Comparison of ENCODE assay signal across 8 mouse cellular contexts in genomic region chr11:33146651-33147131, GRCm38 (mm10). TPM values are rescaled to one million over a fixed set of nuclear protein-coding genes. Genes with fewer than 3 reads are reported as not detected.
DNase-seq lines count a peak whose midpoint lies in the region; ATAC-seq lines count a peak whose summit lies in the region.

No protein-coding gene starts in this region.

- 2% methylated on average over 30 of the region's 30 CpGs for WGBS in embryonic facial prominence, embryonic 13.5 days
- 1% methylated on average over 30 of the region's 30 CpGs for WGBS in stomach, embryonic 15.5 days

- peaks cover 45% of the 10 kb centered on the region for H3K27me3 ChIP-seq in embryonic facial prominence, embryonic 13.5 days
- H3K27me3 ChIP-seq in stomach, embryonic 15.5 days (replicated peaks), result peaks cover 28% of the 10 kb centered on the region; the same call in 1 of the 2 replicates

- peak overlapping the region; percentile 93 for H3K4me2 ChIP-seq in embryonic facial prominence, embryonic 13.5 days
- H3K4me2 ChIP-seq in stomach, embryonic 15.5 days, result peak overlapping the region; percentile 97

- intact Hi-C loops in heart, postnatal 14 days (cut with DNase I), result loop anchor here (2.0 to 5.0 kb wide), 4 partner anchors 49 to 519 kb away; no protein-coding TSS in a partner anchor

- no peak for ATAC-seq in embryonic facial prominence, embryonic 13.5 days (ENCODE audit: insufficient number of reproducible peaks, insufficient read depth, low FRiP score, low TSS enrichment, low read depth)
- no peak for ATAC-seq in stomach, embryonic 15.5 days (ENCODE audit: insufficient read depth, low FRiP score, low read depth)

- H3K36me3 ChIP-seq in embryonic facial prominence, embryonic 13.5 days, result peaks cover 22% of the 10 kb centered on the region
- peaks cover 10% of the 10 kb centered on the region; the same call in 1 of the 2 replicates for H3K36me3 ChIP-seq in stomach, embryonic 15.5 days

- peak; percentile 24 for DNase-seq in urinary bladder, postnatal 25 days (ENCODE audit: low spot score)
- DNase-seq in urinary bladder, postnatal 36 days (ENCODE audit: low spot score in 2 of 2), result no peak
- DNase-seq in heart, postnatal 14 days, result peak; percentile 50 to 64
- DNase-seq in kidney, postnatal 4 days, result peak; percentile 47 to 67
- DNase-seq in lung, postnatal 4 days, result peak; percentile 66 to 77
- no peak for DNase-seq in spleen, adult 12 weeks (ENCODE audit: low spot score)

- peak overlapping the region; percentile 74 for H3K27ac ChIP-seq in embryonic facial prominence, embryonic 13.5 days
- H3K27ac ChIP-seq in stomach, embryonic 15.5 days, result no peak overlapping the region

- H3K4me1 ChIP-seq in embryonic facial prominence, embryonic 13.5 days, result peaks cover 39% of the 10 kb centered on the region
- H3K4me1 ChIP-seq in stomach, embryonic 15.5 days, result peaks cover 29% of the 10 kb centered on the region

- peak overlapping the region; percentile 74 for H3K9ac ChIP-seq in embryonic facial prominence, embryonic 13.5 days
- H3K9ac ChIP-seq in stomach, embryonic 15.5 days, result no peak overlapping the region

- peak overlapping the region; percentile 64 for H3K4me3 ChIP-seq in embryonic facial prominence, embryonic 13.5 days
- H3K4me3 ChIP-seq in stomach, embryonic 15.5 days (replicated peaks), result peak overlapping the region; percentile 55

- no peaks in the 10 kb centered on the region for H3K9me3 ChIP-seq in embryonic facial prominence, embryonic 13.5 days
- no peaks in the 10 kb centered on the region for H3K9me3 ChIP-seq in stomach, embryonic 15.5 days

RNA-seq across cellular contexts. Expression of gene Fgf18, which starts 0.5 kb away (rescaled TPM):
- polyA plus RNA-seq in embryonic facial prominence, embryonic 13.5 days (2015; fragmentation: Nextera tagmentation; extraction: Ambion mirVana), result 9.8 and 13.7 TPM in 2 replicates
- 1 to 10 TPM; 4.1 to 4.9 TPM for total RNA-seq in heart, postnatal 14 days (2021)
- 3.7 and 4.1 TPM in 2 replicates for polyA plus RNA-seq in stomach, embryonic 15.5 days (2015; fragmentation: Nextera tagmentation; extraction: Ambion mirVana)

RNA-seq across cellular contexts. Expression of gene Npm1, which starts 16.3 kb away (rescaled TPM):
- 1,092 and 1,164 TPM in 2 replicates for polyA plus RNA-seq in embryonic facial prominence, embryonic 13.5 days (2015; fragmentation: Nextera tagmentation; extraction: Ambion mirVana)
- total RNA-seq in heart, postnatal 14 days (2021), result 100 to 1,000 TPM; 136 to 152 TPM
- 849 and 936 TPM in 2 replicates for polyA plus RNA-seq in stomach, embryonic 15.5 days (2015; fragmentation: Nextera tagmentation; extraction: Ambion mirVana)

RNA-seq across cellular contexts. Expression of gene Tlx3, which starts 56.7 kb away (rescaled TPM):
- 1.3 TPM in 1 of 2 replicates, not detected in the other for polyA plus RNA-seq in embryonic facial prominence, embryonic 13.5 days (2015; fragmentation: Nextera tagmentation; extraction: Ambion mirVana)
- not detected for total RNA-seq in heart, postnatal 14 days (2021)
- polyA plus RNA-seq in stomach, embryonic 15.5 days (2015; fragmentation: Nextera tagmentation; extraction: Ambion mirVana), result 0.08 TPM in 1 of 2 replicates, not detected in the other

Comparison
In these comparisons a context has a peak if more than half of its experiments do, and no peak if none do; other contexts are left out.
1. DNase-seq: peak in urinary bladder, postnatal 25 days (single experiment), heart, postnatal 14 days (2 of 2), kidney, postnatal 4 days (2 of 2) and lung, postnatal 4 days (2 of 2); none in urinary bladder, postnatal 36 days (0 of 2) and spleen, adult 12 weeks (single experiment).